Mouse (Mus musculus): ENCODE data around the gene Fxyd4. TPM values are rescaled to one million over a fixed set of nuclear protein-coding genes. Genes with fewer than 3 reads are reported as not detected.

Fxyd4 gene
- total and polyA plus RNA-seq, 3 experiments: not detected

DNA sequence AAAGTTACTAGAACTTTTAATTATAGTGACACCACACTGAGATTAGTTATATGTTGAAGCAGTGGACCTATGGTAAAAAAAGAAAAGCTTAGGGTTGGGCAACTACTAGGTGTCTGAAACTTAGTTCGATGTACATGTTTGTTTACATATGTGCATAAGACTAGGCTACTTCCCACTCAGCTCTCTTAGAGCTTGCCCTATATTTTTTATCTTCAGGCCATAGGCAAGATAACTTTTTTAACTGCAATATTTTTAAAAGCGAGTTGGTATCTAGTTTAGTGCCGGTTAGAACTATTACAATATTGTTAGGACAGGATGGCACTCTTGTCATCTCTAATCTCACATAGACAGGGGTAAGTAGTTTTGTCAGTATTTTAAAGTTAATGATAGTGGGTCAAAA lies 15.5 kb downstream of the Fxyd4 start:
- Histone ChIP-seq H3K4me3 (replicated peaks in 1 of 3; ENCODE audit: low read depth in 2 of 3, low read length in 2 of 3, poor library complexity in 1 of 3) (no peak overlapping the region), H3K9me3 (replicated peaks; ENCODE audit: low read length) (no peaks in the 10 kb centered on the region), H3K4me1 (ENCODE audit: control insufficient read depth in 1 of 2, insufficient read depth in 2 of 2) (peaks cover 5 to 42% of the 10 kb centered on the region in 2 experiments; a peak in 3 of 4 replicates), H3K4me2 (ENCODE audit: insufficient read depth, low read depth, poor library complexity, severe bottlenecking) (no peak overlapping the region), H3K9ac (ENCODE audit: insufficient read depth, low read depth) (no peak overlapping the region), H3K36me3 (replicated peaks in 1 of 2; ENCODE audit: control insufficient read depth in 1 of 2, insufficient read depth in 1 of 2, low read length in 1 of 2) (peaks cover 37 to 71% of the 10 kb centered on the region in 2 experiments), H3K27ac (ENCODE audit: insufficient read depth, low read depth) (no peak overlapping the region), H3K79me2 (replicated peaks; ENCODE audit: control insufficient read depth, extremely low read depth, insufficient read depth, poor library complexity, severe bottlenecking) (peaks cover 60% of the 10 kb centered on the region), H3K27me3 (replicated peaks) (no peaks in the 10 kb centered on the region)
- dilution Hi-C loops (cut with MboI; ENCODE audit: extremely low pct_ligation_motif_present, extremely low pct_unique_long_range_greater_than_20kb, low sequenced_read_pairs): no loop called here
- in situ Hi-C loops (cut with MboI; ENCODE audit: low pct_ligation_motif_present, low pct_unique_long_range_greater_than_20kb, low sequenced_read_pairs): no loop called here
- no peak for DNase-seq (ENCODE audit: extremely low read depth)
- TF ChIP-seq CTCF (conservative IDR thresholded peaks at IDR 0.05 in 1 of 2, IDR thresholded peaks at IDR 0.05 in 1 of 2; ENCODE audit: low read depth in 2 of 2, low read length in 2 of 2) (no peak), MAFK (IDR thresholded peaks at IDR 0.05; ENCODE audit: insufficient replicate concordance, low read length) (no peak), NELFE (IDR thresholded peaks at IDR 0.05; ENCODE audit: low read depth, low read length) (no peak), TBP (conservative IDR thresholded peaks at IDR 0.05; ENCODE audit: low read depth, low read length) (no peak), ZNF384 (IDR thresholded peaks at IDR 0.05; ENCODE audit: low read depth, low read length) (no peak), ETS1 (conservative IDR thresholded peaks at IDR 0.05; ENCODE audit: low read depth, low read length) (no peak), MAX (IDR thresholded peaks at IDR 0.05; ENCODE audit: low read length) (no peak), HCFC1 (IDR thresholded peaks at IDR 0.05; ENCODE audit: low read depth, low read length) (no peak), MAZ (IDR thresholded peaks at IDR 0.05; ENCODE audit: low read depth, low read length) (no peak), CHD1 (IDR thresholded peaks at IDR 0.05; ENCODE audit: low read depth, low read length) (no peak), GABPA (IDR thresholded peaks at IDR 0.05; ENCODE audit: insufficient replicate concordance, low read depth, low read length) (no peak), JUN (IDR thresholded peaks at IDR 0.05; ENCODE audit: insufficient read depth, low read depth, low read length) (no peak)

DNA sequence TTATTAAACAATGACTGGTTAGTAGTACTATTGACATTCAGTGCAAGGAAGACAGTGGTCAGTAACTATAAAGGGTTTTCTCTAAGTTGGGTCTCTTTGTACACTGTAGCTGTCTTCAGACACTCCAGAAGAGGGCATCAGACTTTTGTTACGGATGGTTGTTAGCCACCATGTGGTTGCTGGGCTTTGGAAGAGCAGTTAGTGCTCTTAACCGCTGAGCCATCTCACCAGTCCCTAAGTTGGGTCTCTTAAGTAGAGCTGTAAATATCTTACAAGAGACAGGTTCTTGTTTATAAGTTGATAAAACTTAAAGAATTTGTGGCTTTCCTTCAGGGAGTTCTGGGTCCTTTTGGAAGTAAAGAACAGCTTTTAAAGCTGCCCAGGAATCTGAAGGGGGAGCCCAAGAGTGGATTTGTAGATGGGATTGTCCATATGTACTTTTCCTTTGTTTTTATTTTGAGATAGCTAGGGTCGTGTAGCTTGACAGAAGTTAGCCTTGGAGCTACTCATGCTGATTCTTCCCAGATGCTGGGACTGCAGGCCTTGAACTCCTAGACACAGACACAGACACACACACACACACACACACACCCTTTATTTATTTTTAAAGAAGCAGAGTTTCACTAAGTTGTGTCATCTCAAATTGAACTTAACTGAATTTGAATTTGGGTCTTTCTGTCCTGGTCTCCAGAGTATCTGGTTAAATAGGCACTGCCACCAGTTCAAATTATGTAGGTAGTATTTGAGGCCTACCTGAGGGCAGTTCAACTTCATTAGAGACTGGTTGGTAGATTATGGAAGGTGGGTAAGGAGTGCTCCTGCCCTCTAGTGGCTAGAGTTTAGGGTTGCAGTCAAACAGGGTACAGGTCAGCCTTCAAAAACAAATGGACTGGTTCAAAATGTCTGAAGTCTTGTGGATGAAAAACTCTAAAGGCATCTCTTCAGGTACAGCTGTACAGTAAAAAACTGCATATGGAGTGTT lies 16.5 kb downstream of the Fxyd4 start:
- Histone ChIP-seq H3K36me3 (replicated peaks in 1 of 2; ENCODE audit: control insufficient read depth in 1 of 2, insufficient read depth in 1 of 2, low read length in 1 of 2) (peaks cover 32 to 62% of the 10 kb centered on the region in 2 experiments), H3K9ac (ENCODE audit: insufficient read depth, low read depth) (no peak overlapping the region; the same call in 1 of the 2 replicates), H3K79me2 (replicated peaks; ENCODE audit: control insufficient read depth, extremely low read depth, insufficient read depth, poor library complexity, severe bottlenecking) (peaks cover 66% of the 10 kb centered on the region), H3K9me3 (replicated peaks; ENCODE audit: low read length) (no peaks in the 10 kb centered on the region), H3K4me2 (ENCODE audit: insufficient read depth, low read depth, poor library complexity, severe bottlenecking) (0 out of 2 replicates have a peak overlapping the region, but pooled peaks have one; percentile 13), H3K4me3 (replicated peaks in 1 of 3; ENCODE audit: low read depth in 2 of 3, low read length in 2 of 3, poor library complexity in 1 of 3) (no peak overlapping the region), H3K27me3 (replicated peaks) (no peaks in the 10 kb centered on the region), H3K27ac (ENCODE audit: insufficient read depth, low read depth) (no peak overlapping the region), H3K4me1 (ENCODE audit: control insufficient read depth in 1 of 2, insufficient read depth in 2 of 2) (peaks cover 5 to 37% of the 10 kb centered on the region in 2 experiments; a peak in 3 of 4 replicates)
- dilution Hi-C loops (cut with MboI; ENCODE audit: extremely low pct_ligation_motif_present, extremely low pct_unique_long_range_greater_than_20kb, low sequenced_read_pairs): no loop called here
- DNase-seq (ENCODE audit: extremely low read depth): peak; percentile 61
- in situ Hi-C loops (cut with MboI; ENCODE audit: low pct_ligation_motif_present, low pct_unique_long_range_greater_than_20kb, low sequenced_read_pairs): no loop called here
- TF ChIP-seq TCF12 (IDR thresholded peaks at IDR 0.05; ENCODE audit: low read depth, low read length) (no peak), POLR2AphosphoS2 (IDR thresholded peaks at IDR 0.05; ENCODE audit: low read depth, low read length) (no peak; the same call in 1 of the 2 replicates), NRF1 (IDR thresholded peaks at IDR 0.05; ENCODE audit: low read depth, low read length) (0 out of 2 replicates have a peak, but pooled peaks have one; percentile 27), USF1 (IDR thresholded peaks at IDR 0.05; ENCODE audit: low read depth, low read length) (no peak), MXI1 (IDR thresholded peaks at IDR 0.05; ENCODE audit: low read depth, low read length) (no peak), ZKSCAN1 (IDR thresholded peaks at IDR 0.05; ENCODE audit: borderline replicate concordance, low read depth, low read length) (no peak), MEF2A (IDR thresholded peaks at IDR 0.05; ENCODE audit: borderline replicate concordance, low read depth, low read length) (no peak), JUN (IDR thresholded peaks at IDR 0.05; ENCODE audit: insufficient read depth, low read depth, low read length) (no peak), CHD1 (IDR thresholded peaks at IDR 0.05; ENCODE audit: low read depth, low read length) (no peak), RCOR1 (conservative IDR thresholded peaks at IDR 0.05; ENCODE audit: low read depth, low read length) (no peak), SMC3 (IDR thresholded peaks at IDR 0.05; ENCODE audit: low read depth, low read length) (peak; percentile 46), BHLHE40 (IDR thresholded peaks at IDR 0.05; ENCODE audit: low read depth, low read length) (no peak), SIN3A (IDR thresholded peaks at IDR 0.05; ENCODE audit: low read length) (peak; percentile 39; the same call in 1 of the 2 replicates), ZNF384 (IDR thresholded peaks at IDR 0.05; ENCODE audit: low read depth, low read length) (peak; percentile 18; the same call in 1 of the 2 replicates), KAT2A (IDR thresholded peaks at IDR 0.05; ENCODE audit: insufficient replicate concordance, low read length) (no peak), USF2 (conservative IDR thresholded peaks at IDR 0.05; ENCODE audit: low read depth, low read length) (no peak), EP300 (IDR thresholded peaks at IDR 0.05; ENCODE audit: low read length) (no peak), ETS1 (conservative IDR thresholded peaks at IDR 0.05; ENCODE audit: low read depth, low read length) (no peak), ZC3H11A (IDR thresholded peaks at IDR 0.05; ENCODE audit: low read depth, low read length) (no peak), CTCF (conservative IDR thresholded peaks at IDR 0.05 in 1 of 2, IDR thresholded peaks at IDR 0.05 in 1 of 2; ENCODE audit: low read depth in 2 of 2, low read length in 2 of 2) (peak; percentile 78 to 84), NELFE (IDR thresholded peaks at IDR 0.05; ENCODE audit: low read depth, low read length) (no peak), UBTF (IDR thresholded peaks at IDR 0.05; ENCODE audit: low read depth, low read length) (no peak)

Data from CH12.LX (cell line).